Mouse (Mus musculus) small intestine, adult 2 months (tissue): ENCODE measurements at regions not wholly inside any gene's neighbourhood (a gene's known extent, or its start where the extent isn't known, plus 50 kb on each side); places are given as distances from the start of the nearest gene placed in this dataset.

ENCODE experiments used
- H3K27ac ChIP-seq: fragments of 200-500 bp; 2 replicates; pipeline ENCODE4 v1.5.1; 2012; ENCODE audit warnings: low read depth, low read length, control low read depth, inconsistent platforms; ENCODE audit not compliant: insufficient read depth
- H3K27me3 ChIP-seq: fragments of 200-500 bp; 2 replicates; pipeline ENCODE4 v1.6.1; 2012; ENCODE audit warnings: mild to moderate bottlenecking, moderate library complexity, low read length, inconsistent platforms; ENCODE audit not compliant: control insufficient read depth, insufficient read depth
- H3K36me3 ChIP-seq: fragments of 200-500 bp; 2 replicates; pipeline ENCODE4 v1.6.1; 2012; ENCODE audit warnings: mild to moderate bottlenecking, low read length, control low read depth, inconsistent platforms; ENCODE audit not compliant: control insufficient read depth, insufficient read depth
- H3K4me1 ChIP-seq: fragments of 200-500 bp; 2 replicates; pipeline ENCODE4 v1.6.1; 2012; ENCODE audit warnings: low read length, inconsistent platforms, mixed read lengths; ENCODE audit not compliant: control insufficient read depth, insufficient read depth, insufficient read length
- H3K4me3 ChIP-seq: fragments of 200-500 bp; 2 replicates; pipeline ENCODE4 v1.5.1; 2012; ENCODE audit warnings: low read depth, mild to moderate bottlenecking, control low read depth, inconsistent platforms, low read length, moderate library complexity
- CTCF ChIP-seq: fragments of 200-500 bp; IDR thresholded peaks from 2 replicates; pipeline ENCODE4 v1.5.1; 2012; ENCODE audit warnings: low read depth, mild to moderate bottlenecking, control low read depth, inconsistent platforms, low read length, moderate library complexity, mixed read lengths; ENCODE audit not compliant: insufficient replicate concordance, insufficient read length; ENCODE audit errors: extremely low read depth
- POLR2A ChIP-seq: fragments of 200-500 bp; IDR thresholded peaks from 2 replicates; pipeline ENCODE4 v1.6.1; 2012; ENCODE audit warnings: low read depth, mild to moderate bottlenecking, control low read depth, inconsistent platforms, low read length, moderate library complexity
- WGBS: fragments of 180-500 bp; shearing (Covaris S2); methylation state at CpG from one replicate; pipeline ENCODE4 v1.1.7; 2018; 5-methylcytosine and 5-hydroxymethylcytosine counted together

DNA sequence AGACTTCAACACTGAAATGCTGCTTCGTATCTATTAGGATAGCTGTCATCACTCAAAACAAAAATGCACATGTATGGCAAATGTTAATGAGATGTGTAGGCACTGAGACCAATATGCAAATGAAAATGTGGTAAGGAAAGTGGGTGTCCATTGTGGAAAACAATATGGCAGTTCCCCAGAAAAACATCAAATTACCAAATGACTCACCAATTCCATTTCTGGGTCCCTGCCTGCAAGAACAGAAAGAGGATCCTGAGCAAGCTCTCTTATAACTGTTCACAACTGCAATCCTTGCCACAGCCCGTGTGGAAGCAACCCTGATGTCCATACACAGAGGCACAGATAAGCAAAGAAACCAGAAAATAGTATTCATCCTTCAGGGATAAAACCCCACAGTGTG lies 442.0 kb downstream of the Defb40 start:
- no peak for TF ChIP-seq POLR2A
- no peak for TF ChIP-seq CTCF
- Histone ChIP-seq H3K4me1 (no peaks in the 10 kb centered on the region), H3K36me3 (no peaks in the 10 kb centered on the region), H3K27me3 (no peaks in the 10 kb centered on the region), H3K27ac (no peak overlapping the region), H3K4me3 (no peak overlapping the region)
- WGBS = 77% methylated on average over 2 of the region's 2 CpGs

- 83% methylated on average over 6 of the region's 6 CpGs for WGBS
- no peaks in the 10 kb centered on the region for H3K36me3 ChIP-seq
- no peak overlapping the region for H3K4me3 ChIP-seq
- TF ChIP-seq POLR2A (no peak), CTCF (no peak)
- H3K27me3 ChIP-seq = no peaks in the 10 kb centered on the region; the same call in 1 of the 2 replicates
- no peak overlapping the region for H3K27ac ChIP-seq
- H3K4me1 ChIP-seq = no peaks in the 10 kb centered on the region
Measured at GRCm38 (mm10) chr8:18528120-18528519, 449.9 kb downstream of the Defb40 start.

- H3K36me3 ChIP-seq = no peaks in the 10 kb centered on the region
- H3K27me3 ChIP-seq = no peaks in the 10 kb centered on the region
- H3K4me1 ChIP-seq = no peaks in the 10 kb centered on the region
- H3K4me3 ChIP-seq = no peak overlapping the region
- 55% methylated on average over 2 of the region's 2 CpGs for WGBS
- TF ChIP-seq POLR2A (no peak), CTCF (no peak)
- no peak overlapping the region for H3K27ac ChIP-seq
Measured at GRCm38 (mm10) chr8:18512409-18512808, 465.6 kb downstream of the Defb40 start.

- 74% methylated on average over 13 of the region's 13 CpGs for WGBS
- H3K4me3 ChIP-seq = no peak overlapping the region
- H3K27ac ChIP-seq = no peak overlapping the region
- H3K36me3 ChIP-seq = no peaks in the 10 kb centered on the region
- no peaks in the 10 kb centered on the region for H3K4me1 ChIP-seq
- no peak for TF ChIP-seq CTCF
- TF ChIP-seq POLR2A = no peak
- H3K27me3 ChIP-seq = no peaks in the 10 kb centered on the region
Measured at GRCm38 (mm10) chr8:18506158-18507022, 471.7 kb downstream of the Defb40 start.

GRCm38 (mm10) chr8:18490620-18491019 lies 487.4 kb downstream of the Defb40 start:
- 77% methylated on average over 5 of the region's 5 CpGs for WGBS
- no peaks in the 10 kb centered on the region for H3K4me1 ChIP-seq
- no peaks in the 10 kb centered on the region for H3K27me3 ChIP-seq
- H3K4me3 ChIP-seq = no peak overlapping the region
- H3K27ac ChIP-seq = no peak overlapping the region
- TF ChIP-seq CTCF (no peak), POLR2A (no peak)
- H3K36me3 ChIP-seq = no peaks in the 10 kb centered on the region

GRCm38 (mm10) chr8:18480081-18480480 lies 498.0 kb downstream of the Defb40 start:
- Histone ChIP-seq H3K4me1 (no peaks in the 10 kb centered on the region), H3K27me3 (no peaks in the 10 kb centered on the region), H3K4me3 (no peak overlapping the region), H3K36me3 (no peaks in the 10 kb centered on the region), H3K27ac (no peak overlapping the region)
- WGBS = 76% methylated on average over 3 of the region's 3 CpGs
- TF ChIP-seq POLR2A = no peak
- no peak for TF ChIP-seq CTCF

GRCm38 (mm10) chr8:18478166-18478565 lies 499.9 kb downstream of the Defb40 start:
- Histone ChIP-seq H3K4me3 (no peak overlapping the region), H3K27me3 (no peaks in the 10 kb centered on the region)
- TF ChIP-seq CTCF (no peak), POLR2A (no peak)

More at GRCm38 (mm10) chr8:18478166-18478565, 499.9 kb downstream of the Defb40 start:
- no peak overlapping the region for H3K27ac ChIP-seq
- H3K36me3 ChIP-seq = no peaks in the 10 kb centered on the region
- no peaks in the 10 kb centered on the region for H3K4me1 ChIP-seq
- 49% methylated on average over 4 of the region's 4 CpGs for WGBS
